Mouse (Mus musculus) liver, embryonic 14.5 days (tissue): ENCODE results near the gene Vsir. TPM values are rescaled to one million over a fixed set of nuclear protein-coding genes. Genes with fewer than 3 reads are reported as not detected.

ENCODE experiments used
- ATAC-seq: fragments of 200-750 bp; cut with Nextera tagmentation; 2 replicates; pipeline ENCODE4 v1.8.0; 2017; ENCODE audit warnings: moderate number of reproducible peaks, mild to moderate bottlenecking, moderate library complexity; ENCODE audit not compliant: insufficient read depth
- DNase-seq, 3 experiments: peaks; one replicate each; pipeline ENCODE4 v3.0.0-alpha.2; 2012 to 2013; ENCODE audit warnings: low read depth in 3 of 3, low spot score in 3 of 3
- H3K27ac ChIP-seq: fragments of 300-500 bp; sonication (generic); 2 replicates; pipeline ENCODE4 v1.5.1; 2014; ENCODE audit warnings: moderate library complexity, mild to moderate bottlenecking, control low read depth, inconsistent platforms
- H3K27me3 ChIP-seq: fragments of 300-500 bp; sonication (generic); 2 replicates; pipeline ENCODE4 v1.6.1; 2014; ENCODE audit warnings: mild to moderate bottlenecking, low read length, moderate library complexity; ENCODE audit not compliant: control insufficient read depth, insufficient read depth
- H3K36me3 ChIP-seq: fragments of 300-500 bp; sonication (generic); replicated peaks from 2 replicates; pipeline ENCODE4 v1.6.1; 2014; ENCODE audit warnings: low read depth; ENCODE audit not compliant: control insufficient read depth, insufficient read depth
- H3K4me1 ChIP-seq, 2 experiments: fragments of 200-500 bp in 1 of 2; fragments of 300-500 bp in 1 of 2; sonication (generic) in 1 of 2; replicated peaks; 2 replicates each; pipeline ENCODE4 v1.6.1; 2012 to 2014; ENCODE audit warnings: antibody characterized with exemption in 1 of 2, inconsistent platforms in 1 of 2, low read length in 1 of 2; ENCODE audit not compliant: control insufficient read depth in 2 of 2, insufficient read depth in 2 of 2
- H3K4me2 ChIP-seq: fragments of 300-500 bp; sonication (generic); 2 replicates; pipeline ENCODE4 v1.6.1; 2014; ENCODE audit warnings: low read depth, mild to moderate bottlenecking, control low read depth, moderate library complexity
- H3K4me3 ChIP-seq, 2 experiments: fragments of 200-500 bp in 1 of 2; fragments of 300-500 bp in 1 of 2; sonication (generic) in 1 of 2; 2 replicates each; pipeline ENCODE4 v1.5.1; 2012 to 2014; ENCODE audit warnings: low read depth in 2 of 2, low read length in 2 of 2, mild to moderate bottlenecking in 2 of 2, control low read depth in 1 of 2, inconsistent platforms in 1 of 2, moderate library complexity in 1 of 2; ENCODE audit not compliant: insufficient read depth in 1 of 2
- H3K9ac ChIP-seq: fragments of 300-500 bp; sonication (generic); replicated peaks from 2 replicates; pipeline ENCODE4 v1.6.1; 2014; ENCODE audit warnings: mild to moderate bottlenecking, control low read depth, moderate library complexity
- H3K9me3 ChIP-seq: fragments of 300-500 bp; sonication (generic); 2 replicates; pipeline ENCODE4 v1.6.1; 2016; ENCODE audit warnings: low read length, mixed read lengths; ENCODE audit not compliant: control insufficient read depth
- CTCF ChIP-seq: IDR thresholded peaks from 2 replicates; pipeline ENCODE4 v1.5.1; 2016; ENCODE audit warnings: antibody characterized with exemption, low read depth, control low read depth
- EP300 ChIP-seq: IDR thresholded peaks from 2 replicates; pipeline ENCODE4 v1.6.1; 2016; ENCODE audit warnings: antibody characterized with exemption, low read depth
- WGBS: fragments of 180-500 bp; shearing (Covaris S2); extraction: QIAGEN DNeasy Blood & Tissue Kit; methylation state at CpG from one replicate; pipeline ENCODE4 v1.1.7; 2014; ENCODE audit not compliant: insufficient replicate concordance; 5-methylcytosine and 5-hydroxymethylcytosine counted together
- polyA plus RNA-seq, 2 experiments: library from polyadenylated mRNA; depleted of rRNA in 1 of 2; stranded (reverse) in 1 of 2; unstranded in 1 of 2; fragments of >200 nt; fragmentation: Nextera tagmentation in 1 of 2; extraction: Ambion mirVana in 1 of 2; gene quantifications; 2 replicates each; pipeline versions ENCODE4 v1.2.1 to v1.2.3; 2012 to 2014

Vsir gene
- polyA plus RNA-seq, 2 experiments = 6.2 to 8.8 TPM

- Histone ChIP-seq H3K4me2 (no peak overlapping the region), H3K4me3 (no peak overlapping the region), H3K9me3 (no peaks in the 10 kb centered on the region), H3K36me3 (no peaks in the 10 kb centered on the region), H3K9ac (no peak overlapping the region), H3K27ac (no peak overlapping the region), H3K27me3 (no peaks in the 10 kb centered on the region), H3K4me1 (no peaks in the 10 kb centered on the region)
- TF ChIP-seq EP300 (no peak), CTCF (no peak)
- 60% methylated on average over 5 of the region's 5 CpGs for WGBS
- ATAC-seq (no peak), DNase-seq (no peak)
These were observed 33.0 kb upstream of the Vsir start for GRCm38 (mm10) chr10:60313606-60314005.

DNA sequence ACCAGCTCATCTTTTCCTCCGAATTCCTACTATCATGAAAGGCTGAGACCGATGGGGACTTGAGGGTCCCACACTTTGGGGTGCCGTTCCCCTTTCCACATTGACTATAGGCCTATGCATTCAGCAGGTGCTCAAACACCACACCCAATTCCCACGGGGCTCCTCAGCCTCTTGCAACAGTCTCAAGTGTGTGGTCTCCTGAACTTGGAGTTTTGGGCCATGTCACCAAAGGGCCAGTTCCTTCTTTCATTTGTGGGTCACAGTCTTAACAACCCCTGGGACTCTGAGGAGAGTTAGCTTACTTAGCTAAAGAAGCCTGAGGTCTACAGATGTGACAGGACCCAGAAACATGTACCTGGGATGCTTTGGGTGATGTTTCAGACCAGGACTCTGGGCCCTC is 30.5 kb upstream of the Vsir start:
- TF ChIP-seq EP300 (no peak), CTCF (no peak)
- no peak for ATAC-seq
- Histone ChIP-seq H3K9ac (no peak overlapping the region), H3K4me1 (no peaks in the 10 kb centered on the region), H3K36me3 (no peaks in the 10 kb centered on the region), H3K27ac (no peak overlapping the region), H3K27me3 (no peaks in the 10 kb centered on the region), H3K4me3 (no peak overlapping the region), H3K4me2 (no peak overlapping the region), H3K9me3 (no peaks in the 10 kb centered on the region)
- no peak for DNase-seq
- WGBS = 59% methylated on average over 4 of the region's 4 CpGs

DNA sequence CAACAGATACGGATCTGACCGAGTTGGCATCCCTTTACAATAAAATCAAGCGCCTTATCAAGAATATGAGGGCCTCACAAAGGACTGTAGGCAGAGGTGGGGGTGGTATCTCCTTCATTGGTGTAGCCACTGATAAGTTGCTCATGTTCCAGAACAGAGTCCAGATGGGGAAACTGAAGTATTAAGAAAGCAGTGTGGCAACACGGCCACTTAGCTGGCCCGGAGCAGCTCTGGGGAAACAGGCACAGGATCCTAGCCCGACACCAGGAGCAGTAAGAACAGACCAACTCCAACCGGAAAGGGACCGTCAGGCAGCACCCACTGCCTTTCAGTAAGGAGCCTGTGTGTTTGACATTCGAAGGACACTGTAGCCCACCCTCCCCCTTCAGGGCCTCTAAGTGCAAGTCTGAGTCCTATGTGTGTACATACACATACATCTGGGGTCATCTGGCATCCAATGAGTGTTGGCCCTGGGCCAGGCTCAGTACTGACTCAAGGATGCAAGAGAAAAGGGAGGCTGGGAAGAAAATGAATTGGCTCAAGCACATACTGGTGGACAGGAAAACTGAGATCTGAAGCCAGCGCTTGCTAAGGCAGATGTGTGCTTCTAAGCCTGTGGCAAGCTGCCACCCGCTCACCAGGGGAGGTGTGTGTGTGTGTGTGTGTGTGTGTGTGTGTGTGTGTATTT is 17.5 kb upstream of the Vsir start:
- DNase-seq (no peak), ATAC-seq (no peak)
- Histone ChIP-seq H3K4me3 (no peak overlapping the region), H3K27me3 (no peaks in the 10 kb centered on the region), H3K36me3 (no peaks in the 10 kb centered on the region), H3K4me1 (peaks cover 0 to 3% of the 10 kb centered on the region in 2 experiments; a peak in 1 of 4 replicates), H3K27ac (no peak overlapping the region), H3K4me2 (no peak overlapping the region), H3K9ac (no peak overlapping the region), H3K9me3 (no peaks in the 10 kb centered on the region)
- TF ChIP-seq EP300 (no peak), CTCF (no peak)
- 55% methylated on average over 11 of the region's 11 CpGs for WGBS

DNA sequence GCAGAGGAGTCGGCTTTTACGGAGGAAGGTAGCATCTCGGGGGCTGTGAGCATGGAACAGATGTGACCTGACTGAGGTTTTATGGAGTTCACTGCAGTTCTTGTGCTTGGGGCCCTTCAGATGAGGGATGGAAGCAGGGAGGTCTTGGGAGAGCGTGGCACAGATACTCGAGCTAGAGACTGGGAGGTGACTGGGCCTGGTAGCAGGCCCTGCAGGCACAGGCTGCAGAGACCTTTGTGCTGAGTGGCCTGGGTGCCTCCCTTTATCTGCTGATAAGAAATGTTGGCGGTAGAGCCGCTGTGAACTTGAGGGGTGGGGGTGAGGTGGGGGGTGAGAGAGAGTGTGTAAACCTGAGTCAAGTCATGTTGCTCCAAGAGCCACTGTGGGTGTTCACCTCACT is 12.1 kb upstream of the Vsir start:
- no peak for TF ChIP-seq CTCF
- TF ChIP-seq EP300 = no peak
- Histone ChIP-seq H3K27me3 (no peaks in the 10 kb centered on the region), H3K9me3 (no peaks in the 10 kb centered on the region), H3K9ac (no peak overlapping the region), H3K4me3 (no peak overlapping the region), H3K4me1 (peaks cover 0 to 2% of the 10 kb centered on the region in 2 experiments; a peak in 1 of 4 replicates), H3K4me2 (no peak overlapping the region), H3K27ac (no peak overlapping the region), H3K36me3 (no peaks in the 10 kb centered on the region)
- 40% methylated on average over 7 of the region's 7 CpGs for WGBS
- ATAC-seq (no peak), DNase-seq (no peak)

- DNase-seq (no peak), ATAC-seq (no peak)
- no peak overlapping the region for H3K4me3 ChIP-seq
- WGBS = 73% methylated on average over 4 of the region's 4 CpGs
- no peak for TF ChIP-seq EP300
- TF ChIP-seq CTCF = no peak
- H3K27me3 ChIP-seq = no peaks in the 10 kb centered on the region
- no peak overlapping the region for H3K9ac ChIP-seq
- no peak overlapping the region for H3K4me2 ChIP-seq
- H3K4me1 ChIP-seq = peaks cover 0 to 2% of the 10 kb centered on the region in 2 experiments; a peak in 1 of 4 replicates
- no peaks in the 10 kb centered on the region for H3K9me3 ChIP-seq
- no peak overlapping the region for H3K27ac ChIP-seq
- no peaks in the 10 kb centered on the region for H3K36me3 ChIP-seq
These were observed 11.6 kb upstream of the Vsir start for GRCm38 (mm10) chr10:60335021-60335420.
